Comparison of ENCODE assay signal across 24 mouse cellular contexts in the genomic region with DNA sequence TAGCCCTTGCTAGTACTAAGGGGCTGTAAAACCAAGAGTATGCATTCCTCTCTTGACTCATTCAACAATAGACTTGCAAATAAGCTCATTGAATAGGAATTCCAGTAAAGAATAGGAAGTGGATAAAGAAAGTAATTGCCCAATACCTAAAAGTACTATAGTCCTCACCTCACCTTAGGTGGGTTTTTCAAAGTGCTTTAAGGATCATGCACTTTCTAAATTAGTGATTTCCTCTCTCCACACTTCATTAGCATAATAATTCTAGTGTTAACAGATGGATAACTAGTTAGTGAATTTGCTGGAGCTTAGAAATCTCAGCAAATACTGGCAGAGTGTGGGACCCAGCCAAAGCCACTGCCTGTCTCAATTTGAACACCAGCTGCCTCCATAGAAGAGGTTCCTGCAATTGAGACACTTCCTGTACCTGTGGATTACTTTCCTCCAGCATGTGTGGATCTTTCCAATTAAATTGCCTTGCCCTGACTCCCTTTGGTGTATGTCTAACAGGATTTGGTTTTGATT.
DNase-seq lines count a peak whose midpoint lies in the region; ATAC-seq lines count a peak whose summit lies in the region.
"Had no signal": no experiment of that assay in that cellular context is flagged by ENCODE, and none has a peak within 500 bp of the region (broad histone marks: within the 10 kb centered on the region; RNA-seq: fewer than 3 reads in every experiment).

No protein-coding gene starts in this region.

- no peak overlapping the region for H3K27ac ChIP-seq in forebrain, embryonic 13.5 days
- H3K27ac ChIP-seq in forebrain, embryonic 12.5 days = no peak overlapping the region
- H3K27ac ChIP-seq in forebrain, embryonic 16.5 days (ENCODE audit: low read length) = no peak overlapping the region
- H3K27ac ChIP-seq: heart, adult 2 months; heart, embryonic 10.5 days; heart, embryonic 13.5 days; hindbrain, embryonic 14.5 days; hindbrain, postnatal 0 days had no signal

- no peaks in the 10 kb centered on the region for H3K27me3 ChIP-seq in forebrain, embryonic 13.5 days
- H3K27me3 ChIP-seq in forebrain, embryonic 12.5 days = no peaks in the 10 kb centered on the region; the same call in 1 of the 2 replicates
- no peaks in the 10 kb centered on the region for H3K27me3 ChIP-seq in forebrain, embryonic 16.5 days (replicated peaks; ENCODE audit: control insufficient read depth, insufficient read depth, low read length)
- H3K27me3 ChIP-seq: heart, embryonic 13.5 days had no signal

- no peaks in the 10 kb centered on the region for H3K36me3 ChIP-seq in forebrain, embryonic 13.5 days (ENCODE audit: poor library complexity, severe bottlenecking)
- no peaks in the 10 kb centered on the region for H3K36me3 ChIP-seq in forebrain, embryonic 12.5 days (replicated peaks)
- H3K36me3 ChIP-seq in forebrain, embryonic 16.5 days (ENCODE audit: control insufficient read depth, insufficient read depth) = no peaks in the 10 kb centered on the region
- H3K36me3 ChIP-seq: heart, embryonic 10.5 days; heart, embryonic 13.5 days had no signal

- H3K4me3 ChIP-seq in forebrain, embryonic 13.5 days = no peak overlapping the region
- no peak overlapping the region for H3K4me3 ChIP-seq in forebrain, embryonic 12.5 days (replicated peaks)
- no peak overlapping the region for H3K4me3 ChIP-seq in forebrain, embryonic 16.5 days (replicated peaks; ENCODE audit: low read length)
- H3K4me3 ChIP-seq: heart, adult 2 months; heart, embryonic 10.5 days; heart, embryonic 13.5 days had no signal

- DNase-seq in ES-CJ7 (ENCODE audit: low read depth, low spot score) (peak; percentile 48), R1 (ENCODE audit: low read depth, low spot score) (peak; percentile 70)
- DNase-seq in cerebellum, postnatal 25 days = no peak
- no peak for DNase-seq in retina, postnatal 1 day
- DNase-seq in adrenal gland, adult 2 months = no peak
- DNase-seq: adrenal gland, postnatal 14 days; cerebellum, adult 11-12 months; cerebellum, adult 8-10 months; cerebellum, postnatal 10 days; gastrocnemius, postnatal 25 days; heart, adult 2 months; heart, postnatal 14 days; heart, postnatal 4 days; kidney, adult 18-20 months; kidney, adult 9 months had no signal

- H3K9ac ChIP-seq in forebrain, embryonic 13.5 days = no peak overlapping the region
- H3K9ac ChIP-seq in forebrain, embryonic 12.5 days = no peak overlapping the region
- no peak overlapping the region for H3K9ac ChIP-seq in forebrain, embryonic 16.5 days (replicated peaks; ENCODE audit: low read depth, low read length)
- H3K9ac ChIP-seq: heart, embryonic 13.5 days; hindbrain, embryonic 14.5 days had no signal

- no peak overlapping the region for H3K4me2 ChIP-seq in forebrain, embryonic 13.5 days
- H3K4me2 ChIP-seq in forebrain, embryonic 12.5 days = no peak overlapping the region
- H3K4me2 ChIP-seq in forebrain, embryonic 16.5 days (ENCODE audit: low read length) = no peak overlapping the region
- H3K4me2 ChIP-seq: heart, embryonic 13.5 days; hindbrain, embryonic 14.5 days had no signal

- H3K4me1 ChIP-seq in forebrain, embryonic 13.5 days = no peaks in the 10 kb centered on the region
- H3K4me1 ChIP-seq in forebrain, embryonic 12.5 days = no peaks in the 10 kb centered on the region
- H3K4me1 ChIP-seq in forebrain, embryonic 16.5 days (replicated peaks; ENCODE audit: control insufficient read depth, insufficient read depth, low read length) = no peaks in the 10 kb centered on the region
- H3K4me1 ChIP-seq: heart, embryonic 10.5 days; heart, embryonic 13.5 days had no signal

- 0 out of 2 replicates have a peak, but pooled peaks have one; percentile 45 for ATAC-seq in forebrain, embryonic 13.5 days
- no peak for ATAC-seq in forebrain, embryonic 12.5 days (ENCODE audit: low FRiP score)
- ATAC-seq in forebrain, embryonic 16.5 days = peak; percentile 69; the same call in 1 of the 2 replicates
- ATAC-seq: hindbrain, postnatal 0 days; inflammation-experienced regulatory T-cells, adult 6 months; intestine, embryonic 16.5 days had no signal

- no peaks in the 10 kb centered on the region for H3K9me3 ChIP-seq in forebrain, embryonic 13.5 days (replicated peaks)
- no peaks in the 10 kb centered on the region for H3K9me3 ChIP-seq in forebrain, embryonic 12.5 days
- H3K9me3 ChIP-seq in forebrain, embryonic 16.5 days (ENCODE audit: control insufficient read depth, low read length) = no peaks in the 10 kb centered on the region
- H3K9me3 ChIP-seq: heart, embryonic 10.5 days; heart, embryonic 13.5 days had no signal

Comparison
In these comparisons a context has a peak if more than half of its experiments do, and no peak if none do; other contexts are left out.
1. DNase-seq: peak in ES-CJ7 (single experiment) and R1 (single experiment); none in cerebellum, postnatal 25 days (0 of 2), retina, postnatal 1 day (single experiment) and adrenal gland, adult 2 months (single experiment).